Mouse (Mus musculus) kidney, adult 2 months (tissue): ENCODE data around the gene B3gat3.

ENCODE experiments used
- CTCF ChIP-seq: fragments of 200-500 bp; conservative IDR thresholded peaks from 2 replicates; pipeline ENCODE4 v1.5.1; 2011; ENCODE audit warnings: low read depth, mild to moderate bottlenecking, control low read depth, low read length, moderate library complexity, mixed read lengths; ENCODE audit not compliant: insufficient read depth, insufficient read length
- POLR2A ChIP-seq: fragments of 200-500 bp; IDR thresholded peaks from one replicate; pipeline ENCODE4 v1.6.1; 2011; ENCODE audit warnings: low read depth, low read length, control low read depth

GRCm38 (mm10) chr19:8944750-8945149 is 24.6 kb downstream of the B3gat3 start:
- no peak for TF ChIP-seq POLR2A
- no peak for TF ChIP-seq CTCF
